Mouse (Mus musculus) forebrain, embryonic 14.5 days (tissue): ENCODE results near the gene Ino80d. TPM values are rescaled to one million over a fixed set of nuclear protein-coding genes. Genes with fewer than 3 reads are reported as not detected.

Experiments
- ATAC-seq: fragments of 200-750 bp; cut with Nextera tagmentation; 2 replicates; pipeline ENCODE4 v1.8.0; 2017; ENCODE audit warnings: mild to moderate bottlenecking, moderate library complexity
- DNase-seq: peaks from one replicate; pipeline ENCODE4 v3.0.0-alpha.2; 2015; ENCODE audit warnings: low spot score
- H3K27ac ChIP-seq: fragments of 300-500 bp; sonication (generic); 2 replicates; pipeline ENCODE4 v1.5.1; 2014; ENCODE audit warnings: low read depth, mild to moderate bottlenecking, control low read depth, low read length, moderate library complexity
- H3K27me3 ChIP-seq: fragments of 300-500 bp; sonication (generic); replicated peaks from 2 replicates; pipeline ENCODE4 v1.6.1; 2014; ENCODE audit warnings: low read length, control low read depth, mixed read lengths; ENCODE audit not compliant: control insufficient read depth, insufficient read depth
- H3K36me3 ChIP-seq: fragments of 300-500 bp; sonication (generic); 2 replicates; pipeline ENCODE4 v1.6.1; 2014; ENCODE audit warnings: low read length, control low read depth; ENCODE audit not compliant: control insufficient read depth, insufficient read depth
- H3K4me1 ChIP-seq: fragments of 300-500 bp; sonication (generic); 2 replicates; pipeline ENCODE4 v1.6.1; 2014; ENCODE audit warnings: antibody characterized with exemption, low read length, control low read depth; ENCODE audit not compliant: control insufficient read depth, insufficient read depth
- H3K4me2 ChIP-seq: fragments of 300-500 bp; sonication (generic); 2 replicates; pipeline ENCODE4 v1.6.1; 2014; ENCODE audit warnings: mild to moderate bottlenecking, control low read depth, low read length
- H3K4me3 ChIP-seq: fragments of 300-500 bp; sonication (generic); 2 replicates; pipeline ENCODE4 v1.5.1; 2014; ENCODE audit warnings: low read depth, low read length, control low read depth
- H3K9ac ChIP-seq: fragments of 300-500 bp; sonication (generic); 2 replicates; pipeline ENCODE4 v1.6.1; 2014; ENCODE audit warnings: mild to moderate bottlenecking, low read length, control low read depth, moderate library complexity
- H3K9me3 ChIP-seq: fragments of 300-500 bp; sonication (generic); replicated peaks from 2 replicates; pipeline ENCODE4 v1.6.1; 2016; ENCODE audit warnings: low read length, control low read depth, mixed read lengths; ENCODE audit not compliant: control insufficient read depth
- WGBS: fragments of 180-500 bp; shearing (Covaris S2); extraction: QIAGEN DNeasy Blood & Tissue Kit; methylation state at CpG from one replicate; pipeline ENCODE4 v1.1.7; 2014; 5-methylcytosine and 5-hydroxymethylcytosine counted together
- polyA plus RNA-seq: library from polyadenylated mRNA; unstranded; fragments of >200 nt; fragmentation: Nextera tagmentation; extraction: Ambion mirVana; gene quantifications from 2 replicates; pipeline ENCODE4 v1.2.1, GENCODE M21; 2014

Gene Ino80d
- polyA plus RNA-seq, 1 experiment from 2014 or later: 4.7 TPM

- DNase-seq (no peak), ATAC-seq (no peak)
- Histone ChIP-seq H3K4me2 (no peak overlapping the region), H3K9me3 (no peaks in the 10 kb centered on the region), H3K27ac (no peak overlapping the region), H3K36me3 (peaks cover 30% of the 10 kb centered on the region), H3K9ac (no peak overlapping the region), H3K27me3 (no peaks in the 10 kb centered on the region), H3K4me3 (no peak overlapping the region), H3K4me1 (no peaks in the 10 kb centered on the region)
- WGBS: 90% methylated on average over 3 of the region's 3 CpGs
Observed at GRCm38 (mm10) chr1:63126206-63126605, 11.7 kb upstream of the Ino80d start.

- ATAC-seq: no peak
Observed at GRCm38 (mm10) chr1:63123823-63124450, 9.5 kb upstream of the Ino80d start.

GRCm38 (mm10) chr1:63122005-63122404, 7.5 kb upstream of the Ino80d start:
- Histone ChIP-seq H3K9ac (no peak overlapping the region), H3K4me3 (no peak overlapping the region), H3K9me3 (no peaks in the 10 kb centered on the region), H3K27me3 (no peaks in the 10 kb centered on the region), H3K4me1 (no peaks in the 10 kb centered on the region), H3K4me2 (no peak overlapping the region), H3K36me3 (peaks cover 54% of the 10 kb centered on the region), H3K27ac (no peak overlapping the region)
- WGBS: 96% methylated on average over 6 of the region's 6 CpGs
- DNase-seq: no peak
- no peak for ATAC-seq

More at GRCm38 (mm10) chr1:63123823-63124450, 9.5 kb upstream of the Ino80d start:
- DNase-seq: no peak
- H3K9ac ChIP-seq: no peak overlapping the region
- peaks cover 47% of the 10 kb centered on the region for H3K36me3 ChIP-seq
- H3K9me3 ChIP-seq: no peaks in the 10 kb centered on the region
- no peaks in the 10 kb centered on the region for H3K27me3 ChIP-seq
- 92% methylated on average over 6 of the region's 6 CpGs for WGBS
- no peak overlapping the region for H3K4me3 ChIP-seq
- no peak overlapping the region for H3K4me2 ChIP-seq
- H3K27ac ChIP-seq: no peak overlapping the region
- H3K4me1 ChIP-seq: no peaks in the 10 kb centered on the region

- H3K27me3 ChIP-seq: no peaks in the 10 kb centered on the region
- peaks cover 50% of the 10 kb centered on the region for H3K36me3 ChIP-seq
- no peak overlapping the region for H3K9ac ChIP-seq
- H3K4me1 ChIP-seq: peaks cover 7% of the 10 kb centered on the region
- ATAC-seq: no peak
- WGBS: 95% methylated on average over 2 of the region's 2 CpGs
- H3K4me2 ChIP-seq: no peak overlapping the region
- H3K9me3 ChIP-seq: no peaks in the 10 kb centered on the region
- DNase-seq: no peak
- H3K27ac ChIP-seq: no peak overlapping the region
- no peak overlapping the region for H3K4me3 ChIP-seq
Observed at GRCm38 (mm10) chr1:63120382-63120781, 5.9 kb upstream of the Ino80d start.

GRCm38 (mm10) chr1:63119675-63120074, 5.2 kb upstream of the Ino80d start:
- H3K4me2 ChIP-seq: no peak overlapping the region
- ATAC-seq: no peak
- H3K36me3 ChIP-seq: peaks cover 50% of the 10 kb centered on the region
- H3K4me1 ChIP-seq: peaks cover 9% of the 10 kb centered on the region
- no peak for DNase-seq
- H3K27me3 ChIP-seq: no peaks in the 10 kb centered on the region
- 93% methylated on average over 4 of the region's 4 CpGs for WGBS
- H3K9ac ChIP-seq: no peak overlapping the region
- no peaks in the 10 kb centered on the region for H3K9me3 ChIP-seq
- no peak overlapping the region for H3K27ac ChIP-seq
- H3K4me3 ChIP-seq: no peak overlapping the region

GRCm38 (mm10) chr1:63115540-63115939, 1.1 kb upstream of the Ino80d start:
- Histone ChIP-seq H3K27ac (peak overlapping the region; percentile 99; the same call in 1 of the 2 replicates), H3K4me3 (peak overlapping the region; percentile 90), H3K9me3 (no peaks in the 10 kb centered on the region), H3K4me1 (peaks cover 20% of the 10 kb centered on the region), H3K36me3 (peaks cover 17% of the 10 kb centered on the region), H3K9ac (peak overlapping the region; percentile 100), H3K4me2 (peak overlapping the region; percentile 83), H3K27me3 (no peaks in the 10 kb centered on the region)
- DNase-seq (no peak), ATAC-seq (no peak)
- WGBS: 57% methylated on average over 3 of the region's 3 CpGs

GRCm38 (mm10) chr1:63115096-63115495, 629 bp upstream of the Ino80d start:
- 10% methylated on average over 4 of the region's 4 CpGs for WGBS
- Histone ChIP-seq H3K4me3 (peak overlapping the region; percentile 90), H3K4me2 (peak overlapping the region; percentile 83), H3K36me3 (peaks cover 13% of the 10 kb centered on the region), H3K27ac (peak overlapping the region; percentile 99), H3K4me1 (peaks cover 22% of the 10 kb centered on the region), H3K9me3 (no peaks in the 10 kb centered on the region), H3K9ac (peak overlapping the region; percentile 100), H3K27me3 (no peaks in the 10 kb centered on the region)
- no peak for DNase-seq
- no peak for ATAC-seq

GRCm38 (mm10) chr1:63113274-63114135, 962 bp downstream of the Ino80d start:
- peak overlapping the region; percentile 90 for H3K4me3 ChIP-seq
- ATAC-seq (peak; percentile 58), DNase-seq (peak; percentile 46)
- H3K4me1 ChIP-seq: peaks cover 22% of the 10 kb centered on the region
- H3K27me3 ChIP-seq: no peaks in the 10 kb centered on the region
- no peaks in the 10 kb centered on the region for H3K9me3 ChIP-seq
- H3K27ac ChIP-seq: peak overlapping the region; percentile 99
- peak overlapping the region; percentile 83 for H3K4me2 ChIP-seq
- peak overlapping the region; percentile 100 for H3K9ac ChIP-seq
- WGBS: 0% methylated on average over 47 of the region's 92 CpGs
- peaks cover 4% of the 10 kb centered on the region; the same call in 1 of the 2 replicates for H3K36me3 ChIP-seq

- H3K27ac ChIP-seq: peak overlapping the region; percentile 99
- H3K4me2 ChIP-seq: peak overlapping the region; percentile 83
- H3K27me3 ChIP-seq: no peaks in the 10 kb centered on the region
- ATAC-seq: no peak
- H3K4me3 ChIP-seq: peak overlapping the region; percentile 90
- peak overlapping the region; percentile 100 for H3K9ac ChIP-seq
- no peaks in the 10 kb centered on the region for H3K36me3 ChIP-seq
- 2% methylated on average over 11 of the region's 11 CpGs for WGBS
- peaks cover 22% of the 10 kb centered on the region for H3K4me1 ChIP-seq
- DNase-seq: peak; percentile 24
- H3K9me3 ChIP-seq: no peaks in the 10 kb centered on the region
Observed at GRCm38 (mm10) chr1:63112865-63113261, 1.6 kb downstream of the Ino80d start.
